Mouse (Mus musculus) frontal cortex, adult 2 months (tissue): ENCODE data around the gene Polg. TPM values are rescaled to one million over a fixed set of nuclear protein-coding genes. Genes with fewer than 3 reads are reported as not detected.

Experiments
- DNase-seq, 2 experiments: peaks; one replicate each; pipeline ENCODE4 v3.0.0; 2022; ENCODE audit warnings: low spot score in 1 of 2; ENCODE audit errors: extremely low spot score in 1 of 2
- polyA plus RNA-seq: library from polyadenylated mRNA; depleted of rRNA; stranded (reverse); fragments of >200 nt; gene quantifications from 2 replicates; pipeline ENCODE4 v1.2.3, GENCODE M21; 2012

Gene Polg
- polyA plus RNA-seq, 1 experiment, result 84.6 TPM

GRCm38 (mm10) chr7:79468994-79469393, 2.8 kb upstream of the Polg start:
- DNase-seq, result no peak

GRCm38 (mm10) chr7:79467951-79468350, 1.8 kb upstream of the Polg start:
- DNase-seq, result no peak

- DNase-seq, result peak in 1 of 2 experiments; percentile 27
Measured at GRCm38 (mm10) chr7:79465461-79466044, 609 bp downstream of the Polg start.

- DNase-seq, result no peak
Measured at GRCm38 (mm10) chr7:79464776-79465420, 1.3 kb downstream of the Polg start.

- DNase-seq, result no peak
Measured at GRCm38 (mm10) chr7:79463376-79464077, 2.6 kb downstream of the Polg start.

- no peak for DNase-seq
Measured at GRCm38 (mm10) chr7:79461721-79462120, 4.4 kb downstream of the Polg start.

GRCm38 (mm10) chr7:79447486-79447885, 18.7 kb downstream of the Polg start:
- no peak for DNase-seq

- DNase-seq, result no peak
Measured at GRCm38 (mm10) chr7:79447048-79447447, 19.1 kb downstream of the Polg start.

GRCm38 (mm10) chr7:79440035-79440434, 26.1 kb downstream of the Polg start:
- no peak for DNase-seq

GRCm38 (mm10) chr7:79428243-79428642, 37.9 kb downstream of the Polg start:
- DNase-seq, result no peak

GRCm38 (mm10) chr7:79425804-79426203, 40.4 kb downstream of the Polg start:
- no peak for DNase-seq

GRCm38 (mm10) chr7:79422876-79423275, 43.3 kb downstream of the Polg start:
- no peak for DNase-seq

GRCm38 (mm10) chr7:79419950-79420349, 46.2 kb downstream of the Polg start:
- no peak for DNase-seq

GRCm38 (mm10) chr7:79414449-79415375, 51.5 kb downstream of the Polg start:
- no peak for DNase-seq

GRCm38 (mm10) chr7:79400296-79400695, 65.9 kb downstream of the Polg start:
- DNase-seq, result no peak

GRCm38 (mm10) chr7:79398971-79399370, 67.2 kb downstream of the Polg start:
- DNase-seq, result no peak

- no peak for DNase-seq
Measured at GRCm38 (mm10) chr7:79398426-79398825, 67.7 kb downstream of the Polg start.

- DNase-seq, result no peak
Measured at GRCm38 (mm10) chr7:79397446-79397963, 68.7 kb downstream of the Polg start.
